Mouse (Mus musculus): ENCODE data around the gene Ip6k3.

Gene Ip6k3

GRCm38 (mm10) chr17:27182401-27182800, 14.8 kb upstream of the Ip6k3 start:
- in situ Hi-C loops (cut with MboI, MseI): no loop called here

DNA sequence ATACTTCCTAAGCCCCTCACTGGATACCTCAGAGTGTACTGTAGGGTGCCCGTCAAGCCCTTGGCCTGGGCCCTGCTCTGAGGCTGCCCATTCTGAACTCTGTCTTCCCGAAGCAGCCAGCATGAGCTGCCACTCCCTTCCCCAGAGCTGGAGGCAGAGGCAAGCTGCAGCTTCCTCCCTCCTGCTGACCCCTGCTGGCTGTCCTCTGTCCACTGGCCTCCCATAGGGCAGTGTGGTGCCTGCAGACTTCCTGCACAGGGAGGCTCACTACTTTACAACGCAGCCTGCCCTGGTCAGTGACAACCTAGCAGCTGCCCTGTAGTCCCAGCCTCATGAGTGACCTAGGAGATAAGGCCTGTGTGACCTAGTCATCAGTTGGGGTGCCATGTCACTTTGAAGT, 14.1 kb upstream of the Ip6k3 start:
- in situ Hi-C loops (cut with MboI, MseI): no loop called here

DNA sequence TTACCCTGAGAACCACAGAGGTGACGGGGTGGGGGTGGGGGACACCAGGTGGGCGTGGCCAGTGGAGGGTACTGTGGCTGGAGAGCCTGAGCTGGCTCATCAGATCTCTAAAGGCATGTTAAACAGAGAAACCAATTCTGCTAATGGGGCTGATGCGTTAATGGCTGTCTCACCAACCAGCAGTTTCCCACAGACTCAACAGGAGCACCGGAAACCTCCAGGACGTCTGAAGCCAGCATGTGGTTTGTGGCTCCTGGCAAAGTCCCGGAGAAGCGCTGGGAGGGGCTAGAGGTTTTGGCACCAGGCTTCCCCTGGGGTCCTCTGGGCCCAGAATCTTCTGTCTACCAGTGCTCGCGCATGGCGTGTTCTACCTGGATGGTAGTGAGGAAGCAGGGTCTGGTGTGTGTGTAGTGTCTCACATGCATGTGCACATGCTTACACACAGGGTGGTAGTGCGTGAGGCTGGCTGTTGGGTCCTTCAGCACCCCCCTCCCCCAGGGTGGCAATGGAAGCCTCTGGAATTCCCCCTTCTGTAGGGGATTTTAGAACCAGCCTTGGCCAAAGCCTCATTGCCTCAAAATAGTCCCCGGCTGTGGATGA, 12.2 kb upstream of the Ip6k3 start:
- in situ Hi-C loops (cut with MboI, MseI): no loop called here

DNA sequence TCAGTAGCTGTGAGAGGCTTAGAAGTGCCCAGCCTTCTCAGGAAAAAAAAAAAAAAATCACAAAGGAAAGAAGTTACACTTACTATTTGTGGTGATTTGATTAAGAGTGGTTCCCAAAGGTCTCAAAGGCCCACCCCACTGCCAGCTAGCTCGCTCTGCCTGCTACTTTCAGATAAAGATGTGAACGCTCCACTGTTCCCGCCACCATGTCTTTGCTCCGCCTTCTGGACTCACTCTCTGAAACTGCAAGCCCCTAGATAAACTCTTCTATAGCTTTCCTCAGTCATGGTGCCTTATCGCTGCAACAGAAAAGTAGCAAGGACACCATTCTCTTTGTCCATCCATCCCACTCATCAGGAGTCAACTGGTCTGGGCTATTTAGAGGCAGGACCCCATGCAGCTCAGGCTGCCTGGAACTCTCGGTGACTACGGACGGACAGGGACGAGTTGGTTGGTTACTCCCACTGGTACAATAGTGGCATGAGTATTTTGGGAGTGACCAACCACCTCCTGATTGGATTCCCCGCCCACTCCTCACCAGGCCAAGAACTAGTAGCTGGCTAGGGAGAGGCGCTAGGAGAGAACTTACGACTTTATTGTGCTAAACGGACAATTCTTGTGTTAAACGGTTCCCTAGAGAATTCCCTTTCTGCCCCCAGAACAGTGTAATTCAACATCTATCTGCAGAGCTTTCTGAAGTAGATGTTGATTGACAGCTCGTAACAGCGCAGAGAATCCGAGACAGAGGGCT, 11.0 kb upstream of the Ip6k3 start:
- in situ Hi-C loops (cut with MboI, MseI): no loop called here

GRCm38 (mm10) chr17:27178019-27178418, 10.4 kb upstream of the Ip6k3 start:
- in situ Hi-C loops (cut with MboI, MseI): no loop called here

- in situ Hi-C loops (cut with MboI, MseI): no loop called here
These were observed 9.2 kb upstream of the Ip6k3 start for GRCm38 (mm10) chr17:27176754-27177153.

GRCm38 (mm10) chr17:27176287-27176686, 8.7 kb upstream of the Ip6k3 start:
- in situ Hi-C loops (cut with MboI, MseI): no loop called here

DNA sequence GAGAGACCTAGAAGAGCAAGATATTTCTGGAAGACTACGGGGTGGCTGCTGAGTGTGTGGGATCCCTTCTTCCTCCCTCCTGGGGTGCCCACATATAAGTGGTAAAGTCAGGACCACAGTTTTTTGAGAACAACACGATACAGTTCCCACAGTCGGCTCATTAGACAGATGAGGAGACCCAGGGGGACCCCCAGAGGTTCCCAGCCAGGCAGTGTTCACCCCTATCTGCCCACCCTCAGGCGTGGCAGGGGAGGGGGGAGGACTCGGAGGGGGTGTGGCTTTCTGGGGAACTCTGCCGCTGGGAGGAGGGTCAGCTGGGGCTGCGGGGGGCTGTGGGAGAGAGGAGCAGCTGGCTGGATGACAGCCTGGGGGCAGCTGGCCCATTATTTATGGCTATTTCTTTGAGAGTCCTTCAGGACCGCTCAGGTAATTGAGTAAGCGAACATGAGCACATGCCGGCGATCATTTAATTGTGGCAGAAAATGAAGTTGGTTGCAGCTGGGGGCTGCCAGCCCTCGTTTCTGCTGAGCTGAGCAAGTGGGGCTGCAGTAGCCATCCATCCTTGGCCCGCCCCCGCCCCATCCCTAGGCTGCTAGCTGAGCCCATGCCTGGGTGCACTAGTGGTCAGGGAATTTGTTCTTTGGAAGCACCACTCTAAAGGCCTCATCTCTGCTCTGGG, 7.7 kb upstream of the Ip6k3 start:
- in situ Hi-C loops (cut with MboI, MseI): no loop called here

DNA sequence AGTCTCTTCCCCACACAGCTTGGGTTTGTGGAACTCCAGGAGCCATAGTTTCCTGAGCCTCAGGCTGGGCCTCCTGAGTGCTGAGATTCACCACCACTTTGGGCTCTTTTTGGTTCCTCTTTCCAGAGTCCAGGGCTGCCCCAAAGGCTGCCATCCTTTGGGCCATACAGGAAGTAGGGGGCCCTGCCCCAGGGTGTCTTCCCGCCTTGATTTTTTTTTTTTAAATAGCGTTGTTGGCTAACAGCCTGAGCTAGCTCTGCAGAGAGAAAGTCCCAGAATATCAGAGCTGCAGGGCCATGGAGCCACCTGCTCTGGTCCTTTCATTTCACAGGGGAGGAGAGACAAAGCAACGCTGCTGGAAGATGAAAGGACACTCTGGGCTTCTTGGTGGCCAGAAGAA, 6.1 kb upstream of the Ip6k3 start:
- in situ Hi-C loops (cut with MboI, MseI): loop anchor here (25.0 kb wide), 1 partner anchor 339 kb away; the partner anchor contains the start of gene Grm4

GRCm38 (mm10) chr17:27172459-27172858, 4.9 kb upstream of the Ip6k3 start:
- in situ Hi-C loops (cut with MboI, MseI): loop anchor here (25.0 kb wide), 1 partner anchor 340 kb away; the partner anchor contains the start of gene Grm4

DNA sequence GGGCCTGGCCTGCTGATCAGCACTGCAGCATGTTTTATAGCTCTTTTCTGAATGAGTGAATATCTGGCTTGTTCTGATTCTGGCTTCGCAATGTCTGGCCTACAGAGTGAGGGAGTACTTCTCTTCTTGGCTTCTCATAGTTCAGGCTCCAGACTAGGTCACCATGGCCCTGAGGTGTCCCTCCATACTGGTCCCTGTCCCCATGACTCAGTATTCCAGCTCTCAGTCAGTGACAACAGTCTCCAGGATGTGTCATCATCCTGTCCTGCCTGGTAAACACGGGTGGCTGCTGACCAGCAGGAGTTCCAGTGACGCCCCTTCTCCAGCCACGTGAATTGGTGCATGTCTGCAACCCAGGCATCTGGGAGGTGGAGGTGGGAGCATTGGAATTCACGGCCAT, 3.5 kb upstream of the Ip6k3 start:
- in situ Hi-C loops (cut with MboI, MseI): loop anchor here (25.0 kb wide), 1 partner anchor 341 kb away; the partner anchor contains the start of gene Grm4

DNA sequence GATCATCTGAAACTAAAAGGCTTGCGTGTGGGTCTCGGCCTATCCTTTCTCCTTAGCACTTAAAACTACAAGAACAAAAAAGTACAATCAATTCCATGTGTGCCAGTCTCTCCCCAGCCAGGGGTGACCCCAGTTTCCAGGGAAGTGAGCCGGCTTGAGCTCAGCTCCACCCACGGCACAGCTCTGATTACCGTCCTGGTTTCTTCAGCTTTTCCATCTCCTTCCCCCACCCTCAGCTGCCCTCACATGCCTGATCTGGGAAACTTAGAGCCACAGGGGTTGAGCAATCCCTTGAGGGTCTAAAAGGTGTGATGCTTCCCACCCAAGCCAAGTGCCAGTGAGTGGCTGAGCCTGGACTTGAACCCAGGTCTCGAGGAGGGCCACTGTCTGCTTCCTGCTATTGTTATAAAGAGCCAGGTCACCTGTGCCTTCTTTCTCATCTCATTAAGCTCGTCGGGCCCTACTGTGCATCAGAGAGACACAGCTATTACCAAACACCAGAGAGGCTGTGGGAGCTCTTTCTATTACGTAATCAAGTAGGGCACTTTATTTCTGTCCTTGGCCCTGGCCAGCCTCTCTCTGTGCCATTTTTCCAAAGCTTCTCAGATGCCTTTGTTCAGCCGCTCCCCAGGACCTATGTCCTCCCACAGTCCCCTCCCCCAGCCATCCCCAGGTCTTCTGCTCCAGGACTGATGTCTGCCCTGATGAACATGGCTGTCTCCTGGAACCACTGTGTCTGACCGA, 2.5 kb upstream of the Ip6k3 start:
- in situ Hi-C loops (cut with MboI, MseI): loop anchor here (25.0 kb wide), 1 partner anchor 342 kb away; the partner anchor contains the start of gene Grm4

GRCm38 (mm10) chr17:27168569-27168968, 974 bp upstream of the Ip6k3 start:
- in situ Hi-C loops (cut with MboI, MseI): loop anchor here (25.0 kb wide), 1 partner anchor 344 kb away; the partner anchor contains the start of gene Grm4

DNA sequence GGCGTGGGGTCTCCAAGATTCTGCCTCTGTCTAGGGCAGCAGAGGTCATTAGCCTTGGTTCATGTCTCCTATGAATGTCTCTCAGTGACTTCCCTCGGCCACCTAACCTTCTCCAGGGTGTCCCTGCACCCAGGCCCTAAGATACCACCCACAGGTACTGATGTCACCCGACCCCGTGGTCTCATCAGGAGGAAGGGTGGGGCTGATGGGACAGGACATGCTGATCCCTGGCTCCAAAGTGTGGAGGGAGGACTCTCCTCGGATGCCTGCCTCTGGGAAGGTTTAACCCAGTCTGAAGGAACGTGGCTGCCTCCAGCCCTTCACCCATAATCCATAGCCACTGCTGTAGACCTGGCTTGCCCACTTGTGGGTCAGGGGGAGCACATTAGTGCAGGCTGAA, 694 bp downstream of the Ip6k3 start:
- in situ Hi-C loops (cut with MboI, MseI): loop anchor here (25.0 kb wide), 1 partner anchor 345 kb away; the partner anchor contains the start of gene Grm4

GRCm38 (mm10) chr17:27165054-27165773, 2.4 kb downstream of the Ip6k3 start:
- in situ Hi-C loops (cut with MboI, MseI): loop anchor here (25.0 kb wide), 1 partner anchor 347 kb away; the partner anchor contains the start of gene Grm4

- in situ Hi-C loops (cut with MboI, MseI): loop anchor here (25.0 kb wide), 1 partner anchor 351 kb away; the partner anchor contains the start of gene Grm4
These were observed 6.7 kb downstream of the Ip6k3 start for GRCm38 (mm10) chr17:27160905-27161304.

DNA sequence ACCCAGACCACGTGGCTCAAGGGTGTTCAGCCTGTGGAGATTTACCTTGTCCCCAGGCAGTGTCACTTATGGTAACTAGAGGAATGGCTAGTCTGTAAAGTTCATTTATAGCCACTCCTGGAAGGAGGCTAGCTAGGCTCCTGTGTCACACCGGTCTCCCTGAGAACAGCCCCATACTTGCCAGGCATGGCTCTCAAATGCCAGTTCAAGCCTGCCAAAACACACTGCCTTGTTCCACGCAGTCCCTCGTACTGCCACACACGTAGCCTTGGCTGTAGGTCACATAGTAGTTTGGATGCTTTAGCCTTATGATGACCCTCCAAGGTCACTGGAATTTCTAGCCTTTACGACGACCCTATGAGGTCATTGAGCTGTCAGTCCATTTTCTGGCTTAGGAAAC, 8.4 kb downstream of the Ip6k3 start:
- in situ Hi-C loops (cut with MboI, MseI): loop anchor here (10.0 to 25.0 kb wide), 2 partner anchors 353 to 1966 kb away; partner anchors contain the start of gene Grm4

DNA sequence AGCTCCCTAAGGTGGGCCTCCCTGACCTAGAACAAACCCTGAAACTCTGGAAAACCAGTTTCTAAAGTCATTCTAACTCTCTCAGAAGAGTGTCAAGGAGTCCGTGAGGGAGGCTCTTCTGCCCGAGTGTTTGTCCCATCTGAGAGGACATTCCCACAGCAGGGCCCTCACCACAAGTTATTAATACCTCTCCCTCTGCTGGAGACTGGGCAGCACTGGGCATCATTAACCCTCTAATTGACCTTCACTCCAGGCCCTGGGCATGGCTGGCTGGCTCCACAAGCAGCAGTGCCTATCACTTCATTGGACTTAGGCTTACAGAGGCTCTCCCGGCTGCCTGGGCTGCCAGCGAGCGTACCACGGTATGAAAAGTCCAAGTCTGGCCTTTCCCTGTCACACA, 9.2 kb downstream of the Ip6k3 start:
- in situ Hi-C loops (cut with MboI, MseI): loop anchor here (10.0 to 25.0 kb wide), 2 partner anchors 354 to 1966 kb away; partner anchors contain the start of gene Grm4

- in situ Hi-C loops (cut with MboI, MseI): loop anchor here (10.0 to 25.0 kb wide), 2 partner anchors 357 to 1969 kb away; partner anchors contain the start of gene Grm4
These were observed 11.8 kb downstream of the Ip6k3 start for GRCm38 (mm10) chr17:27155752-27156151.

DNA sequence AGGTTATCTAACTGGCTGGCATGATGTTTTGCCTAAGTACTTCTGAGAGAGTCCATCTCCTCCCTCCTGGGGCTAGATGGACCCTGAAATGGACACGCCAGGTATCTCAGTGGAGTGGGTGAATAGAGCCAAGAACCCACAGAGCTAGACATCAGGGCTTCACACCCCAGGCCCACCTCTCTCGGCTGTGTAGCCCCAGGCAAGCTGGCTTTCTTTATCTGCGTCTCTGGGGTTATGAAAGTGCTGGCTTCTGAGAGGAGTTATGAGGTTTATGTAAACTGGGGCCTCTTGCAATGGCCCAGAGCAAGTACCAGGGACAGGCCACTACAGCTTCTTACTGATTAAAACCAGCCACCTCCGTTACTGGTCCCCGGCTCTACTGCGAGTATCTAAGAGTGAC, 12.7 kb downstream of the Ip6k3 start:
- in situ Hi-C loops (cut with MboI, MseI): loop anchor here (10.0 to 25.0 kb wide), 2 partner anchors 357 to 1970 kb away; partner anchors contain the start of gene Grm4

Measured in T-helper 1 cell (primary cell).